Mouse (Mus musculus) lung, postnatal 36 days (tissue): ENCODE measurements at regions not wholly inside any gene's neighbourhood (a gene's known extent, or its start where the extent isn't known, plus 50 kb on each side); places are given as distances from the start of the nearest gene placed in this dataset.

Experiments used
- DNase-seq: peaks from one replicate; pipeline ENCODE4 v3.0.0; 2022; ENCODE audit warnings: mixed read lengths

DNA sequence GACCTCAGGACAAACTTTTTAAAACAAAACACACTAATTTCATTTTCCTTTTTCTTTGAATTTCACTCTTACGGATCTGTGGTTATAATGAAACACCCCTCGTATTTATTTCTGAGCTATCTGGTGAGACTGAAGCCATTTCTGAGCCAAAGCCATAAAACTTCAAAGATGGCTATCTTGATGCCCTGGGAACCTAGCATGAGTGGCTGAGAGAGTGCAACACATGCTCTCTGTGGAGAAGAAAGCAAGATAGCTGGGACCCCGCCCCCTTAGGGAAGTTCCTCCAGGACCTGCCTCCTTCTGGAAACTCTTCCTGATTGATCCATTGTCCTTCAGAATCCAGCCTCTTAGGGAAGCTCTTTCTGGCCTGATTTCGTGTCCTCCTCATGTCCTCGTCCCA, 57.6 kb upstream of the Myb start:
- no peak for DNase-seq

DNA sequence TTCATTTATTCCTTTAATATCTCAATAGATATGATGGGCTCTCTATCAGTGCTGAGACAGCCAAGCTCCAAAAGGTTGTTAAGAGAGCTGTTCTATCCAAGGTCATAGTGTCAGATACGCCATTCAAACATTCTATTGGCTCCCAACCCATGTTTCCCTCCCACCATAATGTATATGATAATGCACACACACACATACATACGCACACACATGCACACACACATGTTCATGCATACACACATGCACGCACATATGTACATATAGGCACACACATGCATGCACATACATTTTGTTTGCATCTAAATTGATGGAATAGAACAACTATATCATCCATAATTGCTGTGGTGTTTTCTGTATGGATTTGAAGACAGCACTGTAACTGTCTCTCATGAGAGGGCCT, 60.0 kb upstream of the Myb start:
- DNase-seq = no peak

DNA sequence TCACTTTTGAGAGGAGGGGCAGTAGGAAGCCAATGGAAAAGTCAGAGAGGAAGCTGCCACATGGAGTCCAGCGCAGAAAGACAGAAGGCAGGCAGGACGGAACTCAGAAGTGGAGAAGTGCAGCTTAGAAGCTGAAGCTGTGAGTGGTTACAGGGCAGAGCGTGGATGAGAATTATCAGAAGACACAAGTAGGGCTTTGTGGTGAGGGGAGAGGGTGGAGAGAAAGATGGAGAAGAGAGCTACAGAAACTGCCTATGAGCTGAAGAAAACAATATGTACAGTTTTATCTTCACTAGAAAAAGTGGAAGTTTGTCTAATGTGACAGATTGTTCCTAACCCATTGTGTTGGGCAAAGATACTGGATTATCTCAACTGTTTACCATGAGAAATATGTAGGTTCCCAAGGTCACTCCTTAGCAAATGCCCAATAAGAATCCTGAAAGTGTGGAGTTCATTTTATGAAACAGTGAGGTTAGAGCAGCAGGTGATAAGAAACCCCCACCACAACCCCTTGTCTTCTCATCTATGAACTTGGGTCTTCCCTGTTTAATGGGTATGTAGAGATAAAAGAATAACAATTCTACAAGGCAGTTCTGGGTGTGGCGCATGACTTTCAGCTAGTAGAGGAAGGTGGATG, 60.6 kb upstream of the Myb start:
- no peak for DNase-seq

GRCm38 (mm10) chr10:21222104-21223034, 61.6 kb upstream of the Myb start:
- DNase-seq = no peak

DNA sequence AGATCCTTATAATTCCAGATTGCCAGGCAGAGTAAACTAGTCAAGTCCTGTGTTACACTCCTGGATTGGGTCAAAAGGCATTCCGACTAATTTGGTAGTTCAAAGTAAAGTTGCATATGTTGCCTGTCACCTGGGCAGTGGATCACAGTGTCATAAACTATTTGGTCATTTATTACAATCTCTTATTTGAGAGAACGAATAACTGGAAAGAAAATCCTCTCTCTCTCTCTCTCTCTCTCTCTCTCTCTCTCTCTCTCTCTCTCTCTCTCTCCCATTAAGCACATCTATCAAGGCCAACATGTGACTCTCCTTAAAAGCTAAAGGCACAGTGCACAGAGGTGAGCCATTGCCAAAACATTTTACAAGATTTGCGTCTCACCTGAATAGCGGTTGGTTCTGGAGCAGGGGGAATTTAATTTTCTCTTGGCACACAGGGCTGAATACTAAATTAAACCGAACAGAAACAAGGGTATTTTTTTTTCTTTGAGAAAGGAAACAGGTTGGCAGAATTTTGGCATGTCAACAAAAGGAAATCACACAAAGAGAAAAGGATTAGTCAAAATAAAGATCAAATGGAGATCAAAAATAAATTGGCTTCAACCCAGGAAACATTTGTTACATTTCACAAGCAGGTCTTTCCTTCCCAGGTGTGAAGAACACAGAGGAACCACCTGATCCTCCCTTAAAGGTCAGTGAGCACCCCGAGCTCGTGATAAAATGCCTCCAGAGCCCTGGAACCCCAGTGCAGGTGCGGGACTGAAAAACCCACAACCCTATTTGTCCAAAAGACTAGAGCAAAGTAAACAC, 62.5 kb upstream of the Myb start:
- DNase-seq = no peak

DNA sequence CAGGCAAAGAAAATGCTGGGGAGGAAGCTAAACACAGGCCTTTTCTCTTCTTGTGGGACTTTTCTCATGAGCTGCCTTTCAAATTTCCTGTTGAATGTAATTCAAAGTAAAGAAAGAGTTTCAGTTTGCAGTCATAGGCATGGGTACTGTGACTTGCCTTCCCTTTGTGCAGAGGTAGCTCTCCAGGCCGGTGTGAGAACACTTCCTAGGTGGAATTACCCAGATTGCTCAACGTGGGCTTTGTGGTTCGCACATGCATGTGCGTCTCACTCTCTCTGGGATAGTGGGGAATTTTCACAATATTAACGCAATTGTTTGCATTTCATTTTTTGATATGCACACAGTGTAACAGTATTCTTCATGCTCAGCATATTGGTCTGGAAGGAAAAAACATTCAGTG, 63.4 kb upstream of the Myb start:
- no peak for DNase-seq

- DNase-seq = no peak
These were observed 65.4 kb upstream of the Myb start for GRCm38 (mm10) chr10:21226210-21226609.

GRCm38 (mm10) chr10:21227764-21228163, 67.0 kb upstream of the Myb start:
- DNase-seq = no peak

DNA sequence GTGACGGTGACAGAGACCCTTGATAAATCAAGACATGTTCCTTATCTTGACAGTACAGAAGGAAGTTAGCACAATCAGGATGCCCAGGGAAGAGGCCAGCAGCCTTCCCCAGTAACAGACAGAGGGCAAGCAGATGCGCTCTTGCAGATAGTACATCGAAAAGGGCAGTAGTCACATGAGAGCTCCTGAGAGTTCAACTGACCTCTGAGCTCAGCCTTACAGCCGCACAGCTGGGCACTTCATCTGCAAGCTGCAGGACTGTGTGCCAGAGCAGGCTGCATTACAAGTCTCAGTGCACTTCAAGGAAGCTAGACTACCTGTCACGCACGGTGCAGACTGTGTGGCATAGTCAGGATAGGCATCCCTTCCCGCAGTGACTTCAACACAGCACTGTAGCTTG, 67.2 kb upstream of the Hbs1l start:
- no peak for DNase-seq

DNA sequence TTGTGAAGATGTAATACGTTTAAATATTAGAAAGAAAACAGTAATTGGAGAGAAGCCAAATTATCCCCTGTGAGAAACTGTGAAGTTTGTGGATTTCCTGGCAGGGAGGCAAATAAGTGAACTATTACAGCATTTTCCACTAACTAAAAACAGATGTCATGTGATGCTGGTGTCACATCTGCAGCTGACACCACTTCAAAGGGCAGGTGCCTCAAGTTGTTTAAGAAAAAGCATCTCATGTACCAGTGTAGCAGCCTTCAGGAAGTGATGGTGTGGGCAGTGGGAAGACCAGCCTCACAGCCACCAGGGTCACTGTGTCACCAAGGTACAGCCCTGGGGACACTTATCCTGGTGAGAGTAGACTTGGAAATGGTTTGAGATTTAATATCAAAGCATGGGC, 60.6 kb upstream of the Hbs1l start:
- DNase-seq = peak; percentile 16

- no peak for DNase-seq
These were observed 58.8 kb upstream of the Hbs1l start for GRCm38 (mm10) chr10:21237000-21237399.

GRCm38 (mm10) chr10:21239451-21239850, 56.3 kb upstream of the Hbs1l start:
- no peak for DNase-seq

- no peak for DNase-seq
These were observed 54.1 kb upstream of the Hbs1l start for GRCm38 (mm10) chr10:21241557-21242222.

- no peak for DNase-seq
These were observed 53.1 kb upstream of the Hbs1l start for GRCm38 (mm10) chr10:21242471-21243231.

DNA sequence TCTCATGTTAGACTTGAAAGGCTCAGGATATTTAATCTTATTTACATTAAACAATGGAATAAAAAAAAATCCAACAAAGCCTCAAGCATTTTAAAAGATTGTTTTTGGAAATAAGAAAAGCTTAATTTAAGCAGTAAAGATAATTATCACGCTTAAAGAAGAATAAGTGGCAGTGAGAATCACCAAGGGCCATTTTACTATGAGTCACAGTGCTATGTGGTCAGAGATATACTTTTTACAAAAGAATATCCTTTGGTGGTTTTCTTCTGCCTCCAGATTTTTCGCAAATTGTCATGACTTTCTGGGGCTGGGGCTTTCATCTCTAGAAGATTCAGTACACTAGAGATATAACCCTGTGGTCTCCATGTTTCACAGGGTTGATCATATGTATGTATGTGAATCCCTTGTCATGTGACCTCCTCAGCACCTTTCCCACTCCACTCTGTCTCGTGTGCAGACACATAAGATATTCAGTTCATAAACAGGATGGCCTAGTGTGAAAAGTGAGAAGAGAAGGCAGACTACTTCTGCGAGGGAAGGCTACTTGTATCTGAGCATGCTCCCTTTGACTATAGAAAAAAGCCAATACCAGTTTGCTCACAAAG, 50.8 kb upstream of the Hbs1l start:
- no peak for DNase-seq

- DNase-seq = no peak
These were observed 50.2 kb upstream of the Hbs1l start for GRCm38 (mm10) chr10:21245558-21245957.
